Mouse (Mus musculus): ENCODE data around the gene Pde4b. TPM values are rescaled to one million over a fixed set of nuclear protein-coding genes. Genes with fewer than 3 reads are reported as not detected.

Gene Pde4b
- polyA plus RNA-seq, 1 experiment = 19.5 TPM

- Histone ChIP-seq H3K4me3 (ENCODE audit: insufficient read depth, low read length) (no peak overlapping the region), H3K27ac (ENCODE audit: insufficient read depth, low read depth, low read length) (no peak overlapping the region), H3K4me1 (ENCODE audit: control insufficient read depth, insufficient read depth, low read length) (peaks cover 11% of the 10 kb centered on the region)
- TF ChIP-seq CTCF (IDR thresholded peaks at IDR 0.05; ENCODE audit: low read depth, low read length) (no peak), POLR2A (IDR thresholded peaks at IDR 0.05; ENCODE audit: borderline replicate concordance, low read depth, low read length) (no peak)
These were observed 450.9 kb downstream of the Pde4b start for GRCm38 (mm10) chr4:102538266-102538665.

GRCm38 (mm10) chr4:102538793-102539192 is 451.4 kb downstream of the Pde4b start:
- Histone ChIP-seq H3K4me3 (ENCODE audit: insufficient read depth, low read length) (no peak overlapping the region), H3K4me1 (ENCODE audit: control insufficient read depth, insufficient read depth, low read length) (peaks cover 8% of the 10 kb centered on the region), H3K27ac (ENCODE audit: insufficient read depth, low read depth, low read length) (no peak overlapping the region)
- TF ChIP-seq CTCF (IDR thresholded peaks at IDR 0.05; ENCODE audit: low read depth, low read length) (no peak), POLR2A (IDR thresholded peaks at IDR 0.05; ENCODE audit: borderline replicate concordance, low read depth, low read length) (no peak)

GRCm38 (mm10) chr4:102539598-102540180 is 452.3 kb downstream of the Pde4b start:
- Histone ChIP-seq H3K27ac (ENCODE audit: insufficient read depth, low read depth, low read length) (no peak overlapping the region), H3K4me1 (ENCODE audit: control insufficient read depth, insufficient read depth, low read length) (peaks cover 5% of the 10 kb centered on the region), H3K4me3 (ENCODE audit: insufficient read depth, low read length) (no peak overlapping the region)
- no peak for TF ChIP-seq CTCF (IDR thresholded peaks at IDR 0.05; ENCODE audit: low read depth, low read length)
- no peak for TF ChIP-seq POLR2A (IDR thresholded peaks at IDR 0.05; ENCODE audit: borderline replicate concordance, low read depth, low read length)

- TF ChIP-seq CTCF (IDR thresholded peaks at IDR 0.05; ENCODE audit: low read depth, low read length) = no peak
- no peak for TF ChIP-seq POLR2A (IDR thresholded peaks at IDR 0.05; ENCODE audit: borderline replicate concordance, low read depth, low read length)
- Histone ChIP-seq H3K27ac (ENCODE audit: insufficient read depth, low read depth, low read length) (no peak overlapping the region), H3K4me3 (ENCODE audit: insufficient read depth, low read length) (no peak overlapping the region), H3K4me1 (ENCODE audit: control insufficient read depth, insufficient read depth, low read length) (peaks cover 6% of the 10 kb centered on the region)
These were observed 455.6 kb downstream of the Pde4b start for GRCm38 (mm10) chr4:102542976-102543375.

- Histone ChIP-seq H3K4me1 (ENCODE audit: control insufficient read depth, insufficient read depth, low read length) (peaks cover 6% of the 10 kb centered on the region), H3K4me3 (ENCODE audit: insufficient read depth, low read length) (no peak overlapping the region), H3K27ac (ENCODE audit: insufficient read depth, low read depth, low read length) (no peak overlapping the region)
- TF ChIP-seq CTCF (IDR thresholded peaks at IDR 0.05; ENCODE audit: low read depth, low read length) (no peak), POLR2A (IDR thresholded peaks at IDR 0.05; ENCODE audit: borderline replicate concordance, low read depth, low read length) (no peak)
These were observed 457.9 kb downstream of the Pde4b start for GRCm38 (mm10) chr4:102545226-102545625.

GRCm38 (mm10) chr4:102555566-102555965 is 468.2 kb downstream of the Pde4b start:
- H3K4me1 ChIP-seq (ENCODE audit: control insufficient read depth, insufficient read depth, low read length) = no peaks in the 10 kb centered on the region
- no peak for TF ChIP-seq CTCF (IDR thresholded peaks at IDR 0.05; ENCODE audit: low read depth, low read length)
- TF ChIP-seq POLR2A (IDR thresholded peaks at IDR 0.05; ENCODE audit: borderline replicate concordance, low read depth, low read length) = no peak
- no peak overlapping the region for H3K27ac ChIP-seq (ENCODE audit: insufficient read depth, low read depth, low read length)

GRCm38 (mm10) chr4:102557006-102557405 is 469.7 kb downstream of the Pde4b start:
- Histone ChIP-seq H3K4me3 (ENCODE audit: insufficient read depth, low read length) (no peak overlapping the region), H3K4me1 (ENCODE audit: control insufficient read depth, insufficient read depth, low read length) (no peaks in the 10 kb centered on the region), H3K27ac (ENCODE audit: insufficient read depth, low read depth, low read length) (no peak overlapping the region)
- TF ChIP-seq POLR2A (IDR thresholded peaks at IDR 0.05; ENCODE audit: borderline replicate concordance, low read depth, low read length) = no peak
- no peak for TF ChIP-seq CTCF (IDR thresholded peaks at IDR 0.05; ENCODE audit: low read depth, low read length)

More at GRCm38 (mm10) chr4:102555566-102555965, 468.2 kb downstream of the Pde4b start:
- no peak overlapping the region for H3K4me3 ChIP-seq (ENCODE audit: insufficient read depth, low read length)

GRCm38 (mm10) chr4:102557508-102558220 is 470.3 kb downstream of the Pde4b start:
- no peak overlapping the region for H3K4me3 ChIP-seq (ENCODE audit: insufficient read depth, low read length)
- no peak overlapping the region for H3K27ac ChIP-seq (ENCODE audit: insufficient read depth, low read depth, low read length)
- TF ChIP-seq POLR2A (IDR thresholded peaks at IDR 0.05; ENCODE audit: borderline replicate concordance, low read depth, low read length) (no peak), CTCF (IDR thresholded peaks at IDR 0.05; ENCODE audit: low read depth, low read length) (no peak)

GRCm38 (mm10) chr4:102558328-102558727 is 471.0 kb downstream of the Pde4b start:
- Histone ChIP-seq H3K27ac (ENCODE audit: insufficient read depth, low read depth, low read length) (no peak overlapping the region), H3K4me3 (ENCODE audit: insufficient read depth, low read length) (no peak overlapping the region), H3K4me1 (ENCODE audit: control insufficient read depth, insufficient read depth, low read length) (no peaks in the 10 kb centered on the region)
- TF ChIP-seq CTCF (IDR thresholded peaks at IDR 0.05; ENCODE audit: low read depth, low read length) = no peak
- TF ChIP-seq POLR2A (IDR thresholded peaks at IDR 0.05; ENCODE audit: borderline replicate concordance, low read depth, low read length) = no peak

More at GRCm38 (mm10) chr4:102557508-102558220, 470.3 kb downstream of the Pde4b start:
- no peaks in the 10 kb centered on the region for H3K4me1 ChIP-seq (ENCODE audit: control insufficient read depth, insufficient read depth, low read length)

- Histone ChIP-seq H3K4me3 (ENCODE audit: insufficient read depth, low read length) (no peak overlapping the region), H3K4me1 (ENCODE audit: control insufficient read depth, insufficient read depth, low read length) (peaks cover 4% of the 10 kb centered on the region), H3K27ac (ENCODE audit: insufficient read depth, low read depth, low read length) (no peak overlapping the region)
- TF ChIP-seq CTCF (IDR thresholded peaks at IDR 0.05; ENCODE audit: low read depth, low read length) (no peak), POLR2A (IDR thresholded peaks at IDR 0.05; ENCODE audit: borderline replicate concordance, low read depth, low read length) (no peak)
These were observed 473.4 kb downstream of the Pde4b start for GRCm38 (mm10) chr4:102560676-102561280.

Measured in bone marrow macrophage, adult 2 months (primary cell).